Mouse (Mus musculus) intestine, embryonic 14.5 days (tissue): ENCODE data around the gene Prpf4b. TPM values are rescaled to one million over a fixed set of nuclear protein-coding genes. Genes with fewer than 3 reads are reported as not detected.
"Not testable (repeated sequence)": the region's sequence is repeated elsewhere in the genome, so short reads cannot be mapped to it uniquely, and the experiment has no call there.

ENCODE experiments used
- ATAC-seq: fragments of 200-750 bp; cut with Nextera tagmentation; replicated peaks from 2 replicates; pipeline ENCODE4 v1.8.0; 2017; ENCODE audit warnings: low read depth, moderate number of reproducible peaks, moderate TSS enrichment, moderate library complexity; ENCODE audit not compliant: low FRiP score, low TSS enrichment
- DNase-seq: peaks from one replicate; pipeline ENCODE4 v3.0.0-alpha.2; 2018; ENCODE audit warnings: low spot score
- H3K27ac ChIP-seq: fragments of 300-500 bp; sonication (generic); 2 replicates; pipeline ENCODE4 v1.5.1; 2014; ENCODE audit warnings: low read depth, mild to moderate bottlenecking, control low read depth
- H3K27me3 ChIP-seq: fragments of 300-500 bp; sonication (generic); replicated peaks from 2 replicates; pipeline ENCODE4 v1.6.1; 2014; ENCODE audit warnings: low read length, control low read depth; ENCODE audit not compliant: control insufficient read depth, insufficient read depth
- H3K36me3 ChIP-seq: fragments of 300-500 bp; sonication (generic); 2 replicates; pipeline ENCODE4 v1.6.1; 2014; ENCODE audit warnings: low read length, control low read depth; ENCODE audit not compliant: control insufficient read depth, insufficient read depth
- H3K4me1 ChIP-seq: fragments of 300-500 bp; sonication (generic); replicated peaks from 2 replicates; pipeline ENCODE4 v1.6.1; 2014; ENCODE audit warnings: low read length, control low read depth, mixed read lengths; ENCODE audit not compliant: control insufficient read depth, insufficient read depth
- H3K4me2 ChIP-seq: fragments of 300-500 bp; sonication (generic); 2 replicates; pipeline ENCODE4 v1.6.1; 2014; ENCODE audit warnings: low read length
- H3K4me3 ChIP-seq: fragments of 300-500 bp; sonication (generic); 2 replicates; pipeline ENCODE4 v1.5.1; 2014; ENCODE audit warnings: low read depth, low read length, control low read depth, mixed read lengths
- H3K9ac ChIP-seq: fragments of 300-500 bp; sonication (generic); 2 replicates; pipeline ENCODE4 v1.6.1; 2014; ENCODE audit warnings: mild to moderate bottlenecking, low read length
- H3K9me3 ChIP-seq: fragments of 300-500 bp; sonication (generic); 2 replicates; pipeline ENCODE4 v1.6.1; 2016; ENCODE audit warnings: low read length, control low read depth; ENCODE audit not compliant: control insufficient read depth
- WGBS: fragments of 180-500 bp; shearing (Covaris S2); extraction: QIAGEN DNeasy Blood & Tissue Kit; methylation state at CpG from one replicate; pipeline ENCODE4 v1.1.7; 2014; 5-methylcytosine and 5-hydroxymethylcytosine counted together
- polyA plus RNA-seq: library from polyadenylated mRNA; unstranded; fragments of >200 nt; fragmentation: Nextera tagmentation; extraction: Ambion mirVana; gene quantifications from 2 replicates; pipeline ENCODE4 v1.2.1, GENCODE M21; 2014

Prpf4b gene
- polyA plus RNA-seq, 1 experiment from 2014 or later, result 87.8 TPM

DNA sequence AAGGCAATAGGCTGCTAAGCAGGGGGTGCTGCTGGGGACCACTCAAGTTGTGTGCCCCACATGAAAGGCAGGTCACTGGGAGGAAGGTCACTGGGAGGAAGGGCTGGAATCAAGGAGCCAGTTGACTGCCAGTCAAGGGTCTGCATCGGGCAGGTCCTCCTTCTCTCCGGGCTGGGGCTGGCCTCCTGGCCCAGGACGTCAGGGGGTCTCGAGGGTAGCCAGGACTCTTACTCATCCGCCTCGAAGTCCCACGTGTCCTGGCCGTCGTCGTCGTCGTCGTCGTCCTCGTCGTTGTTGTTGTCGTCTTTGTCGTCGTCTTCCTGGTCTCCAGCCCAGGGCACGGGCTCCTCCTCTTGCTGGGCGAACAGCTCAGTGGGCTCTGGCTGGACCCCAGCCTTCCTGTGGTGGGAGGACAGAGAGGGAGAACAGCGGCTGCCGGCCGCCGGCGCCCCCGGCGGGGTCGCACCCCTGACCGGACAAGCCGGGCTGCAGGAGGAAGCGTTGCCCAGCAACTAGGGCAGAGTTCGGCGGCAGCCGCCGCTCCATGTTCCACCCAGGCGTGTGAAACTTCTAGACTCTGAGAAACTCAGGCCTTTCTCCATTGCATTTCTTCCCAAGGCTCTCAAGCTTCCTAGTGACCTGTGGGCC, 41.5 kb downstream of the Prpf4b start:
- no peaks in the 10 kb centered on the region; the same call in 1 of the 2 replicates for H3K4me1 ChIP-seq
- peak overlapping the region; percentile 55 for H3K4me2 ChIP-seq
- 33% methylated on average over 37 of the region's 37 CpGs for WGBS
- H3K9ac ChIP-seq, result 0 out of 2 replicates have a peak overlapping the region, but pooled peaks have one; percentile 5
- H3K27me3 ChIP-seq, result no peaks in the 10 kb centered on the region
- H3K4me3 ChIP-seq, result peak overlapping the region; percentile 28
- no peak for ATAC-seq
- no peak overlapping the region for H3K27ac ChIP-seq
- H3K9me3 ChIP-seq, result no peaks in the 10 kb centered on the region
- H3K36me3 ChIP-seq, result no peaks in the 10 kb centered on the region
- no peak for DNase-seq

DNA sequence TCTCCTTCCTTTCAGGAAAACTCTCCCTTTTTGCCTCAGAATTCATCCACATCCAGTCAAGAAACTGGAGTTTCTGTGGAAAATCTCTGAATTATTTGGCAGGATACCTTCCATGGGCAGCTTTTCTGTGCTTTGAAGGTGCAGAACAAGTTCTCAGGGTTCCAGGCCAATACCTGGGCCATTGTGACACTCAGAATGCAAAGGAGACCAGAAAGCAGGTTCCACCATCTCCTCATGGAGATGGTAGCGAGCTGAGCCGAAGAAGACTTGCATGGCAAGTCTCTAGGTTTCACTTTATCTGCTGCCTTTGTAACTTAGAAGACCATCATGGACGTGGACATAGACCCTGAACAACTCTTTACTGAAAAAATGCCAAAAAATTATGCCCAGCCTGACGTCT, 49.1 kb downstream of the Prpf4b start, which contains the start of the genes Fam217a and 4933417A18Rik:
Fam217a (minus strand) TSS at position 101 of the 400 bp plus-strand sequence.
4933417A18Rik (plus strand) TSS at position 200 of the 400 bp plus-strand sequence.
- Histone ChIP-seq H3K27me3 (no peaks in the 10 kb centered on the region), H3K27ac (no peak within 1 kb of the TSS), H3K9me3 (no peaks in the 10 kb centered on the region), H3K4me3 (no peak within 1 kb of the TSS), H3K4me1 (no peaks in the 10 kb centered on the region), H3K36me3 (no peaks in the 10 kb centered on the region), H3K4me2 (no peak within 1 kb of the TSS), H3K9ac (no peak within 1 kb of the TSS)
- no peak for ATAC-seq
- no peak for DNase-seq
- 79% methylated on average over 4 of the region's 4 CpGs for WGBS

DNA sequence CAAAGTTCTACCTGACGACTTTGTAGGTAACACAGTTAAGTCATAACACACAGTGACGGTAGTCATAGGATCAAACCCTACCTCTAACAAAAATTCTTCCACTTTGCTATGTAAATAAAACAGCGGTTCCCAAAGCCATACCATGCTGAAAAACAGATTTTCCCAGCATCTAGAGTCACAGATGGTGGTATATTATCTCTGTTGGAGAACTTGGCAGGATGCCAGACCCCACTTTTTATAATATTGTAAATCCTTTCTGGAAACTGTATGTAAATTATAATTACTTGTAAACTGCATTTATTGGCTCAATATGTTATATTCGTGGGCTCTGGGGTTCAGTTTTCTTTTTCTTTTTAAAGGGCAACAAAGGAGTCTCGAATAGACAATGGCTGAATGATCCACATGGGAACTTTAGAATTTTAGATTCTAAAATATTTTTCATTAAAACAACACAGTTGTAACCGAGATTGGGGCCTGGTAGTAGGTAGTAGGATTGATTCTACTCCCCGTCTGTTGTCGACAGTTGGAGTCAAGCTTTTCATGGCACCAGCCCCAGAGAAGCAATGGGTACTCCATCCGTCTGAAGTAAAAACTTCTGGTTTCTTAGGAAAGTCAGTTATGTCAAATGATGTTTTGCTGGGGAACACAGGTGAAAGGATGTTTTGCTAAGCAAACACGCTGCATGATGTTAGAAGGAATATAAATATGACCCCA, 60.0 kb downstream of the Prpf4b start:
- Histone ChIP-seq H3K4me3 (no peak overlapping the region), H3K27ac (no peak overlapping the region), H3K36me3 (no peaks in the 10 kb centered on the region), H3K27me3 (no peaks in the 10 kb centered on the region), H3K4me1 (no peaks in the 10 kb centered on the region; the same call in 1 of the 2 replicates), H3K4me2 (no peak overlapping the region), H3K9me3 (no peaks in the 10 kb centered on the region), H3K9ac (no peak overlapping the region)
- DNase-seq (no peak), ATAC-seq (no peak)
- 69% methylated on average over 10 of the region's 10 CpGs for whole genome bisulfite sequencing

- H3K27ac ChIP-seq, result no peak overlapping the region
- no peaks in the 10 kb centered on the region for H3K27me3 ChIP-seq
Measured at GRCm38 (mm10) chr13:34942370-34942769, 67.3 kb downstream of the Prpf4b start.

GRCm38 (mm10) chr13:34951437-34951836, 76.3 kb downstream of the Prpf4b start:
- not testable (repeated sequence) for H3K4me3 ChIP-seq, H3K4me1 ChIP-seq, H3K9ac ChIP-seq, H3K27ac ChIP-seq, DNase-seq, H3K36me3 ChIP-seq, H3K4me2 ChIP-seq, ATAC-seq, H3K27me3 ChIP-seq, H3K9me3 ChIP-seq
- WGBS, result 85% methylated on average over 2 of the region's 2 CpGs

More at GRCm38 (mm10) chr13:34942370-34942769, 67.3 kb downstream of the Prpf4b start:
- H3K4me3 ChIP-seq, result no peak overlapping the region
- no peak for DNase-seq
- H3K36me3 ChIP-seq, result no peaks in the 10 kb centered on the region
- no peaks in the 10 kb centered on the region for H3K9me3 ChIP-seq
- H3K4me1 ChIP-seq, result no peaks in the 10 kb centered on the region
- no peak overlapping the region for H3K9ac ChIP-seq
- H3K4me2 ChIP-seq, result no peak overlapping the region
- ATAC-seq, result no peak

Other genes with a start within 250 kb of the Prpf4b start
- 10.7 and 13.6 TPM in 2 replicates for gene Pxdc1, start 221.8 kb upstream of the Prpf4b start, polyA plus RNA-seq
- not detected in 2 replicates for gene Fam50b, start 140.5 kb upstream of the Prpf4b start, polyA plus RNA-seq
- gene Fam217a, start 49.0 kb downstream of the Prpf4b start, polyA plus RNA-seq, result 0.82 and 1.0 TPM in 2 replicates
- gene 4933417A18Rik, start 49.1 kb downstream of the Prpf4b start, polyA plus RNA-seq, result not detected in 2 replicates
- 1.2 and 1.6 TPM in 2 replicates for gene Eci3, start 88.5 kb downstream of the Prpf4b start, polyA plus RNA-seq
- 135 and 148 TPM in 2 replicates for gene Eci2, start 151.8 kb downstream of the Prpf4b start, polyA plus RNA-seq